Mouse (Mus musculus): Measurements from ENCODE around the gene Gp1bb. TPM values are rescaled to one million over a fixed set of nuclear protein-coding genes. Genes with fewer than 3 reads are reported as not detected.
A peak's percentile ranks its signal among the peaks of the same experiment; 100 is the strongest.

Gp1bb gene
- polyA plus RNA-seq, 1 experiment from 2014 or later, result 2.8 TPM

DNA sequence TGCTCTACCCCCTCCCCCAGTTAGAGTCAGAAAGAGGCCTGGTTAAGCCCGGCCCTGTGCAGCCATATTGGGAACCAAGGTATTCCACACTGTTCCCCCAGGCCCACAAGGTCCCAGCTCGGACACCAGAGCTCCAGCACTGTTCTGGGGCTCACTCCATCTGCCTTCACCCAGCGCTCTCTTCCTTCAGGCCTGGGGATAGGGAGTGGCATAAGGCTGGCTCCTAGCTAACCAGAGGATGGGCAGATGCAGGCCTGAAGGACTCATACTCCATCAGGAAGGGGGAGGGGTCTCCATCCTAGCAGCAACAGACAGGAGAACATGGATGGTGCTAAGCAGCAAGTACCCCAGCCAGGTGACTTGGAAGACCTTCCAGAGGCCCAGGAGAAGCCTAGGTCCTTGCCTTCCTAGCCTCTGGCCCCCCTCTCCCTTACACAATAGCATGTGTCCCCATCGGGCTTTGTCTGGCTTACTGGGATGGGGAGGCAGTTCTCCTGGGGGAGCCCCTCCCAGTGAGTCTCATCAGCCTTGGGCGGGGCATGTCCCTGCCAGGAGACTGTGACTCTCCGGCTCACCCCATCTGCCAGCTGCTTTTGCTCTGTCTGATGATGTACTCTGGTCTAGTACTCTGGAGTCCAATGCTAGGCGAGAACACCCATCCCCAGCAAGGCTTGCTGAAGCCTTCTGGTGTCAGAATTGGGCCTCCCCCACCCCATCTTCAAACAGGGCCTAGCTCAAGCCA lies 6.2 kb upstream of the Gp1bb start:
- Histone ChIP-seq H3K4me1 (peaks cover 35% of the 10 kb centered on the region), H3K27me3 (peaks cover 48% of the 10 kb centered on the region), H3K27ac (no peak overlapping the region), H3K4me3 (peak overlapping the region; percentile 76), H3K9ac (no peak overlapping the region), H3K4me2 (peak overlapping the region; percentile 95), H3K9me3 (no peaks in the 10 kb centered on the region), H3K36me3 (0 out of 2 replicates have a peak, but pooled peaks cover 2% of the 10 kb centered on the region)
- WGBS, result 71% methylated on average over 7 of the region's 7 CpGs
- no peak for ATAC-seq (ENCODE audit: borderline replicate concordance, extremely low read depth, low FRiP score, low TSS enrichment)

DNA sequence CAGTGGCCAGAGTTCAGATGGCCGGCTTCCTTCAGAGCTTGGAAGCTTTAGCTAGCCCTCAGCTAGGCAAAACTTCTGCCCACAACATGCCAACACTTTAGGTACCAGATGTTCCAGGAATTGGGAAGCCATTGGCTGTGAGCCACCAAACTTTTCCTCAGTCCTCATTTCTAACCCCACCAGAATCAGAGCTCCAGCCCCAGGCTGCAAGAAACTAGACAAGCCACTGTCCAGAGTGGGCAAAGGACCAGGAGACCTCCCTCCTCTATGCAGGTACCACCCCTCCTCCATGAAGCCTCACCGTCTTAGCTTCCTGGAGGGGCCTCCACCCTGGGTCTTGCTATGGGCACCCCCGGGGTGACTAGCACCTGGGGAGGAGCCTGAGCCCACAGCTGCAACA lies 5.0 kb upstream of the Gp1bb start:
- H3K9me3 ChIP-seq, result no peaks in the 10 kb centered on the region
- H3K9ac ChIP-seq, result no peak overlapping the region
- H3K27me3 ChIP-seq, result peaks cover 60% of the 10 kb centered on the region
- no peak for ATAC-seq (ENCODE audit: borderline replicate concordance, extremely low read depth, low FRiP score, low TSS enrichment)
- H3K4me2 ChIP-seq, result peak overlapping the region; percentile 95
- peak overlapping the region; percentile 55 for H3K4me3 ChIP-seq
- no peak overlapping the region for H3K27ac ChIP-seq
- WGBS, result 54% methylated on average over 3 of the region's 3 CpGs
- H3K4me1 ChIP-seq, result peaks cover 35% of the 10 kb centered on the region
- H3K36me3 ChIP-seq, result peaks cover 12% of the 10 kb centered on the region; the same call in 1 of the 2 replicates

DNA sequence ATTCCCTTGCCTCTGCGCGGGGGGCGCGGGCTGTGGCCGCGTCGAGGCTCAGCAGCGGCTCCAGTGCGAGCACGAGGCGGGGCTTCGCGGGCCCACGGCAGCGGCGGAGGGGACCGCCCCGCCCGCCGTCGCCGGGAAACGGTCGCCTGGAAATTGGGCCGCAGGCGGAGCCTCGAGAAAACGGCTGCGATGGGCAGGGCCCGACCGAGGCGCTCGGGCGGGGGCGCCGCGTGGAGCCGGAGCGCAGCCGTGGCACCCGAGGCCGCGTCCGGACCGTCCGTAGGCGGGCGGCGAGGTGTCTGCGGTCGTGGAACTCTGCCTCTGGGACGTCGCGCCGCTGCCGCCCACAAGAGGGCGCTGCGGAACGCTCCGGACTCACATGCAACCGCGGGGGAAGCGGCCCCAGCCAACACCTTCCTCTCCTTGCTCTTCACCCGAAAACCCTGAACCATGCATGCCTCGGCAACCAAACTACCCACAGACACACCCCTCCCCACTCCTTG lies 4.2 kb upstream of the Gp1bb start, which contains the start of gene Gm49601:
Gene Gm49601, minus strand, starts transcription at position 52 of the 503 bp plus-strand sequence.
- no peaks in the 10 kb centered on the region for H3K9me3 ChIP-seq
- peak within 1 kb of the TSS; percentile 95 for H3K4me2 ChIP-seq
- peak; percentile 33 for ATAC-seq (ENCODE audit: borderline replicate concordance, extremely low read depth, low FRiP score, low TSS enrichment)
- H3K27ac ChIP-seq, result no peak within 1 kb of the TSS
- H3K4me3 ChIP-seq, result peak within 1 kb of the TSS; percentile 55
- peaks cover 42% of the 10 kb centered on the region for H3K4me1 ChIP-seq
- H3K36me3 ChIP-seq, result peaks cover 12% of the 10 kb centered on the region; the same call in 1 of the 2 replicates
- peaks cover 67% of the 10 kb centered on the region for H3K27me3 ChIP-seq
- peak within 1 kb of the TSS; percentile 38 for H3K9ac ChIP-seq
- WGBS, result under 1% methylated on average over 33 of the region's 65 CpGs

DNA sequence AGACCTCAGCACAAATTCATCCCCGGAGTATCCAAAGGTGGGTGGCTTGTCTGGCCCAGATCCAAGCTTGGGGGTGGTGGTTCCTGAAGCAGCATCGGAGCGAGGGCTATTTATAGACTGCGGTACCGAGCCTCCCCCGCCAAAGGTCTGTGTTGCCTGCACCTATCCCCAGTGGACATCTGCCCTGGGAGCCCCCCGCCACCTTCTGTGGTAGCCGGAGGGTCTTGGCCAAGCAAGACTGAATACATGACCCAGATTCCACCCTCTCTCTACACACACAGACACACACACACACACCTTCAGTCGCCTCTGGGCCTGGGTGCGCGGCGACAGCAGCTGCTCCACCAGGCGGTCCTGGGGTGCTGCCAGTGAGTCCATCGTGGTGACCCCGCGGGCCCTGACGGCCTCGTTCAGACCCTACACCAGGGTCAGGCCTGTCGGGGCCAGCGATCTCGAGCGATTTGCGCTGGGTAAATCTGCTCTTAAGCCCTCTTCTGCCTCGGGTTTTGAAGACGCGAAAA lies 3.6 kb upstream of the Gp1bb start:
- Histone ChIP-seq H3K9me3 (no peaks in the 10 kb centered on the region), H3K4me1 (peaks cover 48% of the 10 kb centered on the region), H3K9ac (peak overlapping the region; percentile 38), H3K4me3 (peak overlapping the region; percentile 55), H3K4me2 (peak overlapping the region; percentile 95), H3K27me3 (peaks cover 73% of the 10 kb centered on the region), H3K36me3 (peaks cover 12% of the 10 kb centered on the region; the same call in 1 of the 2 replicates), H3K27ac (no peak overlapping the region)
- 20% methylated on average over 26 of the region's 26 CpGs for WGBS
- no peak for ATAC-seq (ENCODE audit: borderline replicate concordance, extremely low read depth, low FRiP score, low TSS enrichment)

DNA sequence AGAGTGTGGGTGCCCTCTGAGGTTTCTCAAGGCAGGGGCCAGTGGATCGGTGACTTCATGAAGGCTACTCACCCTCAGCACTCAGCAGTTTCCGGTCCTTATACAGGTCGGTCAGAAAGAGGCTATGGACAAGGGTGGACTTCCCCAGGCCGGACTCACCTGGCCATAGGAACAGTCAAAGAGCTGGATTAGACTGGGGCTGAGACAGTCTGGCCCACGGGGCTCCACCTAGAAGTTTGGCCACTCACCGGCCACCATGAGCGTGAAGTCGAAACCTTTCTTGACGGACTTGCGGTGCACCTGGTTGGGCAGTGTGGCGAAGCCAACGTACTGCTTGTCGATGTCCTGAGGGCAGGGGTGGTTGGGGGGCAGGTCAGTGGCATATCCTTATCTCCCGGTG lies 2.9 kb upstream of the Gp1bb start:
- H3K4me3 ChIP-seq, result no peak overlapping the region
- no peak overlapping the region for H3K9ac ChIP-seq
- H3K27me3 ChIP-seq, result peaks cover 81% of the 10 kb centered on the region
- H3K4me1 ChIP-seq, result peaks cover 49% of the 10 kb centered on the region
- H3K9me3 ChIP-seq, result no peaks in the 10 kb centered on the region
- no peak overlapping the region for H3K27ac ChIP-seq
- H3K4me2 ChIP-seq, result no peak overlapping the region
- no peak for ATAC-seq (ENCODE audit: borderline replicate concordance, extremely low read depth, low FRiP score, low TSS enrichment)
- WGBS, result 68% methylated on average over 14 of the region's 14 CpGs
- peaks cover 12% of the 10 kb centered on the region; the same call in 1 of the 2 replicates for H3K36me3 ChIP-seq

DNA sequence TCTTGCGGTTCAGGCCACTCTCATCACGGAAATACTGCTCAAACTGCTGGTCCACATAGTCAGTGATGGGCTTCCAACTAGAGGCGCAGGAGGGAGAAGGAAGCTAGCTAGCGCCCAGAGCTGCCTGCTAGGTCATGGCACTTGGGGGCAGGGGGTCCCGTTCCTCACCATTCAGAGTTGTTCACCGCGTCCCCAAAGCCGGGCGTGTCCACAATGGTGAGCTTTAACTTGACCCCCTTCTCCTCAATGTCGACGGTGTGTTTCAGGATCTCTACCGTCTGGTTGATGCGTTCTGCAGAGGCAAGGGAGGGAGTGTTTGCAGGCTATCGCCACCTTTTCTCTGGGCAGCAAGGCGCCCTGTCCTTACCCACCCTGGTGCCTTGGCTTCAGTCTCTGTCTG lies 2.4 kb upstream of the Gp1bb start:
- Histone ChIP-seq H3K4me2 (no peak overlapping the region), H3K9me3 (no peaks in the 10 kb centered on the region), H3K36me3 (peaks cover 12% of the 10 kb centered on the region; the same call in 1 of the 2 replicates), H3K27ac (no peak overlapping the region), H3K9ac (no peak overlapping the region), H3K4me3 (no peak overlapping the region), H3K27me3 (peaks cover 85% of the 10 kb centered on the region), H3K4me1 (peaks cover 47% of the 10 kb centered on the region)
- WGBS, result 62% methylated on average over 15 of the region's 15 CpGs
- ATAC-seq (ENCODE audit: borderline replicate concordance, extremely low read depth, low FRiP score, low TSS enrichment), result no peak

DNA sequence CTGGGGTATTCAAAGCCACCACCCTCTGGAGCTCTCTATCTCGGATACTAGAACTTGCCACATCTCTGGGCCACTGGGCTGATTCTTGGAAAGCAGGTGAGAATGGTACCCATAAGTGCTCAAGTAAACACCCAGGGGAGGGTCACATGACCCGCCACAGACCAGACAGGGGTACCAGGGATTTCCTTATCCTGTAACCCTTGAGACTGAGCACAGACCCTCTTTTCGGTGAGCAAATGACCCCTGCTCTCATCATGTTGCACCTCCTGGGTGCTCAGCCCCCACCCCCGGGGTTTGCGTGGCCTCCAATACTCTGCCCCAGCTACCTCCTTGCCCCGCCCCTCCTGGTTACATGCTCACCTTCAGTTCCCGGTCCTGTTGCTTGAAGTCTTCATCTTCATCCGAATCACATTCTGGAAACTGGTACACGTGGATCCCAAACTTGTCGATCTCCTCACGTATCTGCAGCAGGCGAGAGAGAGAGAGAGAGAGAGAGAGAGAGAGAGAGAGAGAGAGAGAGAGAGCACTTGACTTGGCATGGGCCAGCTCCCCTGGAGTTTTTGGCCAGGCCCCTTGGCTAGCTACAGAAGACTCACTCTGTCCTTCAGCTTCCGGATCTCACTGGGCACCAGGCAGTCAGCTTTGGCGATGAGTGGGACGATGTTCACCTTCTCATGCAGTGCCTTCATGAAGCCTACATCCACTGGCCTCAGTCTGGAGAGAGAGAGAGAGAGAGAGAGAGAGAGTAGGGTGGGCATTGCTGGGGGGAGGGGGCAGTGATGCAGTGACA lies 1.7 kb upstream of the Gp1bb start:
- ATAC-seq (ENCODE audit: borderline replicate concordance, extremely low read depth, low FRiP score, low TSS enrichment), result no peak
- WGBS, result 64% methylated on average over 15 of the region's 15 CpGs
- H3K36me3 ChIP-seq, result peaks cover 12% of the 10 kb centered on the region; the same call in 1 of the 2 replicates

DNA sequence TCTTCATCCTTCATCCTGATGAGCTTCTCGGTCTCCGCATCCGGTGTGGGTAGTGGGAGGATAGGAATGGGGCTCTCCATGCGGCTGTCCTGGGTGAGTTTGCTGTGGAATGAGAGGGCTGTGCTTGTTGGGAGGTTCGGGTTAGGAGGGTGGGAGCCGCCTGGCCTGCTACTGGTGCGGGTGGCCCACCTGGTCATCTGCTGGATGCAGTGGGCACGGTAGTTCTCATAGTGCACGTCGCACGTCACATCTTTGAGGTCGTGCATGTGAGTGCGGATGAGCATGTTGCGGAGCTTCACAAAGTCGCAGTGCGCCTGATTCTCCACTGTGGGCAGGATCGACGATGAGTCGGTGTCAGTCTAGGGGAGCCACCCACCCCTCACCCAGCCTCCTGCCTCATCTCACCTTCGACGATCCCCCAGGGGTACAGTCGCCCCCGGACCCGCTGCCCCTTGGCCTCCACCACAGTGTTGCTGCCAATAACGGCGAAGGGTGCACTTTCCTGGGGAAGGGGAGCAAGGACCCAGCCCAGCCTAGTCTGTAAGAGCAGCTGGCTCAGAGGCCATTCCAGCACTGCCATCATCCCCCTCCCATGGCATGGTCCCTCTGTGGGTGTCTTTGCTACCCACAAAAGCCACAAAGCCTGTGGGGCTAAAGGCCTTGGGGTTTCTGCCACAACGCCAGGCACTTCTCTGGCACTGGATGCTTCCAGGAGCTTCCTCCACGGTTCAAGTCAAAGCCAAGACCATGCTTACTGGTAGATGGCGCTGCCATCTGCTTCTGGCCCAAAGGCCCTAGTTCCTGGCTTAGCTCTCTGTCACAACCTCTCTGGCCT lies 930 bp upstream of the Gp1bb start:
- Histone ChIP-seq H3K4me2 (no peak overlapping the region), H3K4me3 (no peak overlapping the region), H3K27me3 (peaks cover 96% of the 10 kb centered on the region), H3K9me3 (no peaks in the 10 kb centered on the region), H3K36me3 (peaks cover 12% of the 10 kb centered on the region; the same call in 1 of the 2 replicates), H3K27ac (no peak overlapping the region), H3K9ac (no peak overlapping the region), H3K4me1 (peaks cover 34% of the 10 kb centered on the region)
- ATAC-seq (ENCODE audit: borderline replicate concordance, extremely low read depth, low FRiP score, low TSS enrichment), result no peak
- 63% methylated on average over 29 of the region's 29 CpGs for WGBS

More for the DNA sequence above, 1.7 kb upstream of the Gp1bb start:
- Histone ChIP-seq H3K27ac (no peak overlapping the region), H3K4me3 (no peak overlapping the region), H3K4me2 (no peak overlapping the region), H3K9me3 (no peaks in the 10 kb centered on the region), H3K9ac (no peak overlapping the region), H3K27me3 (peaks cover 92% of the 10 kb centered on the region), H3K4me1 (peaks cover 41% of the 10 kb centered on the region)

DNA sequence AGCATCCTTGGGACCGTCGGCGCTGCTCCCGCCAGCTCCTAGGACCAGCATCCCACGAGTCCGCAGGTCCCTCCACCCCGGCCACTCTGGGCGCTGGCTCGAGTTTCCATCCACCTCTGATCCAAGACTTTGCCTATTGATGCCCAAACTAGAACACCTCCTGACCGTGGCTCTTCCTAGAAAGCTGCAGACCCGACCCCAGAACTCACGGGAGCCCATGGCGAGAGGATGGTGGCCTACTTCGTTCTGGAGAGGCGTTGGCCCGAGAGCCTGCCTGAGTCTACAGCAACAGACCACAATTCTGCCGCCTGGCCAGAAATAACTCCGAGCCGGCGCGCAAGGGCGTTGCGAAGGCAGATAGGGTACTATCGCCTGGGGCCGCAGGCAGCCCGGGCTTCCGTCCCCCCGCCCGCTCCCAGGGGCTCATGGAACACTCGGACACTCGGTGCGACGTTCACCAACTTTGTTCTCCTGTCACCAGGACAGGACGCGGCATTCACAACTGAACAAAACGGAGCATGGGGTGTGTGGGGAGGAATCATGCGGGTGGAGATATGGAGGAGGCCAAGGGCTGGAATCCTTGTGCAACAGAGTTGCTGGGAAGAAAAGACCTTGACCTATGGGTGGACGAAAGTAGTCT lies 721 bp downstream of the Gp1bb start:
- Histone ChIP-seq H3K9ac (peak overlapping the region; percentile 28; the same call in 1 of the 2 replicates), H3K36me3 (peaks cover 12% of the 10 kb centered on the region; the same call in 1 of the 2 replicates), H3K4me3 (peak overlapping the region; percentile 51), H3K9me3 (no peaks in the 10 kb centered on the region), H3K27me3 (peaks cover 86% of the 10 kb centered on the region), H3K4me2 (peak overlapping the region; percentile 96), H3K27ac (no peak overlapping the region), H3K4me1 (peaks cover 36% of the 10 kb centered on the region)
- no peak for ATAC-seq (ENCODE audit: borderline replicate concordance, extremely low read depth, low FRiP score, low TSS enrichment)
- WGBS, result 10% methylated on average over 38 of the region's 38 CpGs

DNA sequence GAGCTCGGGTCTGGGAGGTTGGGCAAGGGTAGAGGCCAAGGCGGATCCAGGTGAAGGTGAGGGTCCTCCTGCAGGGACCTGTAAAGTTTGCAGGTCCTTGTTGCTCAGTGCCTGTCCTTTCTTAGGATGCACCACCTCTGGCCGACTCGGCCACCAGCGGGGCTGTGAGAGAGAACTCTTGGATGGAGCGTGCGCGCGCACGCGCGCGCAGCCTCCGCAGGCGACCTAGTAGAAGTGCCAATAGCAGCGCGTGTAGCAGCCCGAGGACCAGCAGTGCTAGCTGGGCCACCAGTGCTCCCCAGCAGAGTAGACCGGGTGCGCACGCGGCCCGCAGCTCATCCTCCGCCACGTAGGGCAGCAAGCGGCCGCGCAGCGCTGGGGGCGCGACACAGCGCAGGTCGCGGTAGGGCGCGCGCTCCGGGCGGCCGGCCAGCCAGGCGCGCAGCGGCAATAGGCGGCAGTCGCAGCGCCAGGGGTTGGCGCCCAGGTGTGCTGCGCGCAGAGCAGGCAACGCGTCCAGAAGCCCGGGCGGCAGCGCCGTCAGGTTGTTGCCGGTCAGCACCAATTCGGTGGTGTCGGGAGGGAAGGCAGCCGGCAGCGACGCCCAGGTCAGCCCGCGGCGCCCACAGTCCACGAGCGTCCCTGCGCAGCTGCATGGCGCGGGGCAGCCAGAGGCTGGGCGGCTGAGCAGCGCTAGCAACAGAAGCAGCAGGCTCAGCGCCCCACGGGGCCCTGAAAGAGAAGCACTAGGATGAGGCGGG lies 1.4 kb downstream of the Gp1bb start:
- H3K4me1 ChIP-seq, result peaks cover 29% of the 10 kb centered on the region
- H3K36me3 ChIP-seq, result peaks cover 12% of the 10 kb centered on the region; the same call in 1 of the 2 replicates
- H3K4me2 ChIP-seq, result peak overlapping the region; percentile 96
- H3K27me3 ChIP-seq, result peaks cover 83% of the 10 kb centered on the region
- no peak overlapping the region for H3K27ac ChIP-seq
- 2% methylated on average over 71 of the region's 74 CpGs for WGBS
- peak overlapping the region; percentile 51 for H3K4me3 ChIP-seq
- no peaks in the 10 kb centered on the region for H3K9me3 ChIP-seq
- peak; percentile 8; the same call in 1 of the 2 replicates for ATAC-seq (ENCODE audit: borderline replicate concordance, extremely low read depth, low FRiP score, low TSS enrichment)
- peak overlapping the region; percentile 28 for H3K9ac ChIP-seq

Measured in lung, embryonic 15.5 days (tissue).